Mouse (Mus musculus): ENCODE data around the gene H2-T23. TPM values are rescaled to one million over a fixed set of nuclear protein-coding genes. Genes with fewer than 3 reads are reported as not detected.
A peak's percentile ranks its signal among the peaks of the same experiment; 100 is the strongest.

The H2-T23 gene
- polyA plus RNA-seq, 1 experiment from 2014 or later = 52.8 TPM

- peaks cover 17% of the 10 kb centered on the region; the same call in 1 of the 2 replicates for H3K9me3 ChIP-seq (replicated peaks)
- H3K27ac ChIP-seq (replicated peaks) = peak overlapping the region; percentile 92
- H3K4me1 ChIP-seq (replicated peaks) = peaks cover 74% of the 10 kb centered on the region
- peaks cover 46% of the 10 kb centered on the region for H3K36me3 ChIP-seq (replicated peaks)
- no peaks in the 10 kb centered on the region for H3K27me3 ChIP-seq
- WGBS (ENCODE audit: insufficient replicate concordance) = 74% methylated on average over 12 of the region's 12 CpGs
- H3K4me3 ChIP-seq (replicated peaks) = peak overlapping the region; percentile 26
- peak; percentile 58 for ATAC-seq (ENCODE audit: insufficient read depth)
- 0 out of 2 replicates have a peak overlapping the region, but pooled peaks have one; percentile 1 for H3K9ac ChIP-seq
- H3K4me2 ChIP-seq = peak overlapping the region; percentile 77
Measured at GRCm38 (mm10) chr17:36001121-36001897, 31.3 kb downstream of the H2-T23 start.

GRCm38 (mm10) chr17:36000349-36000748, 32.3 kb downstream of the H2-T23 start:
- Histone ChIP-seq H3K4me2 (peak overlapping the region; percentile 77), H3K9ac (no peak overlapping the region), H3K27ac (replicated peaks) (peak overlapping the region; percentile 92)

GRCm38 (mm10) chr17:35999356-35999755, 33.3 kb downstream of the H2-T23 start:
- Histone ChIP-seq H3K4me2 (peak overlapping the region; percentile 77), H3K9ac (peak overlapping the region; percentile 32; the same call in 1 of the 2 replicates), H3K4me3 (replicated peaks) (peak overlapping the region; percentile 51), H3K27me3 (no peaks in the 10 kb centered on the region), H3K27ac (replicated peaks) (peak overlapping the region; percentile 88), H3K36me3 (replicated peaks) (peaks cover 28% of the 10 kb centered on the region), H3K9me3 (replicated peaks) (peaks cover 11% of the 10 kb centered on the region; the same call in 1 of the 2 replicates), H3K4me1 (replicated peaks) (peaks cover 84% of the 10 kb centered on the region)
- ATAC-seq (ENCODE audit: insufficient read depth) = no peak
- WGBS (ENCODE audit: insufficient replicate concordance) = 30% methylated on average over 7 of the region's 7 CpGs

More at GRCm38 (mm10) chr17:36000349-36000748, 32.3 kb downstream of the H2-T23 start:
- ATAC-seq (ENCODE audit: insufficient read depth) = no peak
- H3K36me3 ChIP-seq (replicated peaks) = peaks cover 37% of the 10 kb centered on the region
- 71% methylated on average over 4 of the region's 4 CpGs for WGBS (ENCODE audit: insufficient replicate concordance)
- H3K27me3 ChIP-seq = no peaks in the 10 kb centered on the region
- H3K4me3 ChIP-seq (replicated peaks) = peak overlapping the region; percentile 51; the same call in 1 of the 2 replicates
- H3K4me1 ChIP-seq (replicated peaks) = peaks cover 82% of the 10 kb centered on the region
- H3K9me3 ChIP-seq (replicated peaks) = peaks cover 11% of the 10 kb centered on the region; the same call in 1 of the 2 replicates

- peak overlapping the region; percentile 77 for H3K4me2 ChIP-seq
- H3K9me3 ChIP-seq (replicated peaks) = peaks cover 11% of the 10 kb centered on the region; the same call in 1 of the 2 replicates
- peaks cover 22% of the 10 kb centered on the region for H3K36me3 ChIP-seq (replicated peaks)
- 35% methylated on average over 6 of the region's 6 CpGs for WGBS (ENCODE audit: insufficient replicate concordance)
- ATAC-seq (ENCODE audit: insufficient read depth) = no peak
- peak overlapping the region; percentile 48 for H3K9ac ChIP-seq
- peak overlapping the region; percentile 51 for H3K4me3 ChIP-seq (replicated peaks)
- H3K27ac ChIP-seq (replicated peaks) = peak overlapping the region; percentile 88
- peaks cover 85% of the 10 kb centered on the region for H3K4me1 ChIP-seq (replicated peaks)
- H3K27me3 ChIP-seq = no peaks in the 10 kb centered on the region
Measured at GRCm38 (mm10) chr17:35998545-35999305, 33.9 kb downstream of the H2-T23 start.

- peak; percentile 59 for ATAC-seq (ENCODE audit: insufficient read depth)
- Histone ChIP-seq H3K27me3 (no peaks in the 10 kb centered on the region), H3K4me2 (peak overlapping the region; percentile 77), H3K36me3 (replicated peaks) (peaks cover 13% of the 10 kb centered on the region), H3K4me3 (replicated peaks) (peak overlapping the region; percentile 51), H3K9ac (peak overlapping the region; percentile 48), H3K9me3 (replicated peaks) (peaks cover 10% of the 10 kb centered on the region; the same call in 1 of the 2 replicates), H3K27ac (replicated peaks) (peak overlapping the region; percentile 88), H3K4me1 (replicated peaks) (peaks cover 82% of the 10 kb centered on the region)
- 27% methylated on average over 12 of the region's 12 CpGs for WGBS (ENCODE audit: insufficient replicate concordance)
Measured at GRCm38 (mm10) chr17:35997713-35998510, 34.7 kb downstream of the H2-T23 start.

GRCm38 (mm10) chr17:35996949-35997348, 35.7 kb downstream of the H2-T23 start:
- Histone ChIP-seq H3K27ac (replicated peaks) (peak overlapping the region; percentile 88), H3K4me3 (replicated peaks) (no peak overlapping the region), H3K4me2 (peak overlapping the region; percentile 77), H3K9me3 (replicated peaks) (peaks cover under 1% of the 10 kb centered on the region; the same call in 1 of the 2 replicates), H3K4me1 (replicated peaks) (peaks cover 74% of the 10 kb centered on the region), H3K27me3 (no peaks in the 10 kb centered on the region), H3K9ac (no peak overlapping the region), H3K36me3 (replicated peaks) (peaks cover 5% of the 10 kb centered on the region)
- WGBS (ENCODE audit: insufficient replicate concordance) = 1% methylated on average over 11 of the region's 11 CpGs
- peak; percentile 22 for ATAC-seq (ENCODE audit: insufficient read depth)

GRCm38 (mm10) chr17:35994879-35995240, 37.8 kb downstream of the H2-T23 start:
- Histone ChIP-seq H3K27me3 (no peaks in the 10 kb centered on the region), H3K9ac (peak overlapping the region; percentile 68), H3K4me1 (replicated peaks) (peaks cover 53% of the 10 kb centered on the region), H3K36me3 (replicated peaks) (peaks cover 2% of the 10 kb centered on the region), H3K4me3 (replicated peaks) (peak overlapping the region; percentile 70), H3K27ac (replicated peaks) (peak overlapping the region; percentile 86), H3K9me3 (replicated peaks) (no peaks in the 10 kb centered on the region), H3K4me2 (peak overlapping the region; percentile 77)
- no peak for ATAC-seq (ENCODE audit: insufficient read depth)
- 2% methylated on average over 14 of the region's 14 CpGs for WGBS (ENCODE audit: insufficient replicate concordance)

- 2% methylated on average over 31 of the region's 31 CpGs for WGBS (ENCODE audit: insufficient replicate concordance)
- Histone ChIP-seq H3K4me1 (replicated peaks) (peaks cover 49% of the 10 kb centered on the region), H3K4me2 (peak overlapping the region; percentile 77), H3K36me3 (replicated peaks) (no peaks in the 10 kb centered on the region), H3K9me3 (replicated peaks) (no peaks in the 10 kb centered on the region), H3K27me3 (no peaks in the 10 kb centered on the region), H3K27ac (replicated peaks) (peak overlapping the region; percentile 86), H3K9ac (peak overlapping the region; percentile 68), H3K4me3 (replicated peaks) (peak overlapping the region; percentile 70)
- peak; percentile 56 for ATAC-seq (ENCODE audit: insufficient read depth)
Measured at GRCm38 (mm10) chr17:35994175-35994878, 38.3 kb downstream of the H2-T23 start.

- H3K36me3 ChIP-seq (replicated peaks) = peaks cover 1% of the 10 kb centered on the region; the same call in 1 of the 2 replicates
- no peaks in the 10 kb centered on the region for H3K27me3 ChIP-seq
- ATAC-seq (ENCODE audit: insufficient read depth) = peak; percentile 38
- WGBS (ENCODE audit: insufficient replicate concordance) = 2% methylated on average over 17 of the region's 17 CpGs
- H3K4me1 ChIP-seq (replicated peaks) = peaks cover 43% of the 10 kb centered on the region
- no peaks in the 10 kb centered on the region for H3K9me3 ChIP-seq (replicated peaks)
- H3K4me2 ChIP-seq = peak overlapping the region; percentile 77
- H3K27ac ChIP-seq (replicated peaks) = peak overlapping the region; percentile 86
- H3K4me3 ChIP-seq (replicated peaks) = peak overlapping the region; percentile 70
- H3K9ac ChIP-seq = no peak overlapping the region
Measured at GRCm38 (mm10) chr17:35993675-35994074, 39.0 kb downstream of the H2-T23 start.

GRCm38 (mm10) chr17:35991781-35992180, 40.9 kb downstream of the H2-T23 start:
- H3K36me3 ChIP-seq (replicated peaks) = peaks cover 5% of the 10 kb centered on the region; the same call in 1 of the 2 replicates
- H3K4me2 ChIP-seq = no peak overlapping the region
- H3K9me3 ChIP-seq (replicated peaks) = no peaks in the 10 kb centered on the region
- no peak overlapping the region for H3K9ac ChIP-seq
- no peaks in the 10 kb centered on the region for H3K27me3 ChIP-seq
- no peak overlapping the region for H3K4me3 ChIP-seq (replicated peaks)
- 40% methylated on average over 10 of the region's 10 CpGs for WGBS (ENCODE audit: insufficient replicate concordance)
- peaks cover 26% of the 10 kb centered on the region for H3K4me1 ChIP-seq (replicated peaks)
- H3K27ac ChIP-seq (replicated peaks) = no peak overlapping the region
- no peak for ATAC-seq (ENCODE audit: insufficient read depth)
